Mouse (Mus musculus) CH12.LX (cell line): ENCODE results near the gene Pusl1. TPM values are rescaled to one million over a fixed set of nuclear protein-coding genes. Genes with fewer than 3 reads are reported as not detected.

Source experiments
- DNase-seq: peaks from one replicate; pipeline ENCODE4 v3.0.0-alpha.2; 2013; ENCODE audit errors: extremely low read depth
- H3K27ac ChIP-seq: 2 replicates; pipeline ENCODE4 v1.5.1; 2012; ENCODE audit warnings: low read depth, mild to moderate bottlenecking, control low read depth, moderate library complexity; ENCODE audit not compliant: insufficient read depth
- H3K27me3 ChIP-seq: replicated peaks from 2 replicates; pipeline ENCODE3; 2012; ENCODE audit warnings: inconsistent platforms
- H3K36me3 ChIP-seq, 2 experiments: replicated peaks in 1 of 2; 2 replicates each; pipeline versions ENCODE3 to v1.6.1; 2012; ENCODE audit warnings: inconsistent platforms in 1 of 2, low read length in 1 of 2, mild to moderate bottlenecking in 1 of 2, mixed read lengths in 1 of 2, moderate library complexity in 1 of 2; ENCODE audit not compliant: control insufficient read depth in 1 of 2, insufficient read depth in 1 of 2
- H3K4me1 ChIP-seq, 2 experiments: 2 replicates each; pipeline ENCODE4 v1.6.1; 2012; ENCODE audit warnings: inconsistent platforms in 1 of 2, moderate library complexity in 1 of 2; ENCODE audit not compliant: insufficient read depth in 2 of 2, control insufficient read depth in 1 of 2
- H3K4me2 ChIP-seq: 2 replicates; pipeline ENCODE4 v1.6.1; 2012; ENCODE audit warnings: low read depth, mild to moderate bottlenecking, control low read depth; ENCODE audit not compliant: poor library complexity, insufficient read depth, severe bottlenecking
- H3K4me3 ChIP-seq, 3 experiments: fragments of 150-350 bp in 1 of 3; sonication (generic) in 1 of 3; replicated peaks in 1 of 3; 2 replicates each; pipeline versions ENCODE3 to v1.5.1; 2011 to 2012; ENCODE audit warnings: low read depth in 2 of 3, low read length in 2 of 3, mild to moderate bottlenecking in 2 of 3, moderate library complexity in 2 of 3, control low read depth in 1 of 3, improper control_type of control experiment in 1 of 3, inconsistent platforms in 1 of 3, mixed read lengths in 1 of 3; ENCODE audit not compliant: poor library complexity in 1 of 3
- H3K79me2 ChIP-seq: replicated peaks from 2 replicates; pipeline ENCODE4 v1.6.1; 2012; ENCODE audit warnings: mild to moderate bottlenecking, moderate library complexity; ENCODE audit not compliant: control insufficient read depth, poor library complexity, insufficient read depth, severe bottlenecking; ENCODE audit errors: extremely low read depth
- H3K9ac ChIP-seq: 2 replicates; pipeline ENCODE4 v1.6.1; 2012; ENCODE audit warnings: low read depth, mild to moderate bottlenecking, control low read depth, moderate library complexity; ENCODE audit not compliant: insufficient read depth
- H3K9me3 ChIP-seq: replicated peaks from 2 replicates; pipeline ENCODE3; 2012; ENCODE audit warnings: low read length, inconsistent platforms, mixed read lengths
- BHLHE40 ChIP-seq: IDR thresholded peaks from 2 replicates; pipeline ENCODE4 v1.6.1; 2011; ENCODE audit warnings: mild to moderate bottlenecking, low read depth, low read length, improper control_type of control experiment
- CHD1 ChIP-seq: IDR thresholded peaks from 2 replicates; pipeline ENCODE4 v1.6.1; 2012; ENCODE audit warnings: low read depth, low read length, improper control_type of control experiment, inconsistent platforms
- CTCF ChIP-seq, 2 experiments: IDR thresholded peaks in 1 of 2; conservative IDR thresholded peaks in 1 of 2; 2 replicates each; pipeline ENCODE4 v1.5.1; 2011 to 2012; ENCODE audit warnings: low read depth in 2 of 2, low read length in 2 of 2, improper control_type of control experiment in 1 of 2, inconsistent platforms in 1 of 2, mild to moderate bottlenecking in 1 of 2, moderate library complexity in 1 of 2
- E2F4 ChIP-seq: IDR thresholded peaks from 2 replicates; pipeline ENCODE4 v1.6.1; 2011; ENCODE audit warnings: low read depth, low read length, improper control_type of control experiment; ENCODE audit not compliant: insufficient replicate concordance
- EP300 ChIP-seq: IDR thresholded peaks from 2 replicates; pipeline ENCODE4 v1.6.1; 2011; ENCODE audit warnings: low read length, improper control_type of control experiment
- ETS1 ChIP-seq: conservative IDR thresholded peaks from 2 replicates; pipeline ENCODE4 v1.6.1; 2012; ENCODE audit warnings: low read depth, mild to moderate bottlenecking, inconsistent platforms, low read length, improper control_type of control experiment, moderate library complexity
- GABPA ChIP-seq: IDR thresholded peaks from 2 replicates; pipeline ENCODE4 v1.6.1; 2012; ENCODE audit warnings: low read depth, low read length, improper control_type of control experiment, inconsistent platforms; ENCODE audit not compliant: insufficient replicate concordance
- IRF4 ChIP-seq: IDR thresholded peaks from 2 replicates; pipeline ENCODE4 v1.6.1; 2014; ENCODE audit warnings: low read depth, mild to moderate bottlenecking, inconsistent platforms, low read length, improper control_type of control experiment
- KAT2A ChIP-seq: IDR thresholded peaks from 2 replicates; pipeline ENCODE4 v1.6.1; 2012; ENCODE audit warnings: low read length, improper control_type of control experiment, inconsistent platforms; ENCODE audit not compliant: insufficient replicate concordance
- MAFK ChIP-seq: IDR thresholded peaks from 2 replicates; pipeline ENCODE4 v1.6.1; 2011; ENCODE audit warnings: low read length, improper control_type of control experiment; ENCODE audit not compliant: insufficient replicate concordance
- MAX ChIP-seq: IDR thresholded peaks from 2 replicates; pipeline ENCODE4 v1.6.1; 2011; ENCODE audit warnings: low read length, improper control_type of control experiment
- MAZ ChIP-seq: IDR thresholded peaks from 2 replicates; pipeline ENCODE4 v1.6.1; 2012; ENCODE audit warnings: low read depth, mild to moderate bottlenecking, inconsistent platforms, low read length, improper control_type of control experiment, moderate library complexity
- MXI1 ChIP-seq: IDR thresholded peaks from 2 replicates; pipeline ENCODE4 v1.6.1; 2011; ENCODE audit warnings: mild to moderate bottlenecking, low read depth, low read length, improper control_type of control experiment
- POLR2A ChIP-seq: IDR thresholded peaks from 2 replicates; pipeline ENCODE4 v1.6.1; 2011; ENCODE audit warnings: low read depth, mild to moderate bottlenecking, improper control_type of control experiment, low read length
- RCOR1 ChIP-seq: conservative IDR thresholded peaks from 2 replicates; pipeline ENCODE4 v1.6.1; 2012; ENCODE audit warnings: low read depth, mild to moderate bottlenecking, inconsistent platforms, low read length, improper control_type of control experiment
- SIN3A ChIP-seq: IDR thresholded peaks from 2 replicates; pipeline ENCODE4 v1.6.1; 2012; ENCODE audit warnings: low read length, improper control_type of control experiment, inconsistent platforms
- TBP ChIP-seq: conservative IDR thresholded peaks from 2 replicates; pipeline ENCODE4 v1.6.1; 2011; ENCODE audit warnings: low read depth, low read length, improper control_type of control experiment
- TCF12 ChIP-seq: IDR thresholded peaks from 2 replicates; pipeline ENCODE4 v1.6.1; 2014; ENCODE audit warnings: low read depth, mild to moderate bottlenecking, inconsistent platforms, low read length, improper control_type of control experiment
- USF2 ChIP-seq: conservative IDR thresholded peaks from 2 replicates; pipeline ENCODE4 v1.6.1; 2011; ENCODE audit warnings: low read depth, low read length, improper control_type of control experiment
- ZC3H11A ChIP-seq: IDR thresholded peaks from 2 replicates; pipeline ENCODE4 v1.6.1; 2012; ENCODE audit warnings: low read depth, mild to moderate bottlenecking, inconsistent platforms, low read length, improper control_type of control experiment
- ZNF384 ChIP-seq: IDR thresholded peaks from 2 replicates; pipeline ENCODE4 v1.6.1; 2012; ENCODE audit warnings: low read depth, low read length, improper control_type of control experiment, inconsistent platforms
- dilution Hi-C: fragments of 300-500 bp; cut with MboI; formaldehyde crosslinking; loops from 2 replicates; pipeline ENCODE4 v1.14.3; 2020; ENCODE audit warnings: low sequenced_read_pairs; ENCODE audit not compliant: extremely low pct_unique_long_range_greater_than_20kb, extremely low pct_ligation_motif_present
- in situ Hi-C: fragments of 300-500 bp; cut with MboI; formaldehyde crosslinking; loops from 3 replicates; pipeline ENCODE4 v1.14.3; 2019; ENCODE audit warnings: low sequenced_read_pairs, low pct_ligation_motif_present, low pct_unique_long_range_greater_than_20kb, mixed read lengths
- polyA plus RNA-seq: library from polyadenylated mRNA; unstranded; fragments of >175 nt; gene quantifications from 2 replicates; pipeline ENCODE4 v1.2.1, GENCODE M21; 2012; ENCODE audit warnings: low read depth; ENCODE audit not compliant: insufficient read length
- total RNA-seq, 2 experiments: library from RNA; depleted of rRNA; stranded (reverse); fragments of 300-350 nt in 1 of 2; fragments of >200 nt in 1 of 2; gene quantifications; 2 replicates each; pipeline ENCODE4 v1.2.3; 2012 to 2014

The Pusl1 gene
- total and polyA plus RNA-seq, 3 experiments = 32.1 to 45.7 (median 37.5) TPM

GRCm38 (mm10) chr4:155908281-155908680, 16.7 kb upstream of the Pusl1 start:
- peaks cover 15 to 46% of the 10 kb centered on the region in 2 experiments for H3K36me3 ChIP-seq
- H3K4me2 ChIP-seq = no peak overlapping the region
- TF ChIP-seq USF2 (no peak), CHD1 (no peak), KAT2A (no peak), MAZ (no peak), E2F4 (no peak), MXI1 (no peak), RCOR1 (no peak), POLR2A (no peak), MAX (no peak), SIN3A (no peak), TCF12 (no peak), BHLHE40 (no peak), GABPA (no peak), EP300 (no peak), IRF4 (no peak), ETS1 (no peak), TBP (no peak), ZNF384 (no peak), MAFK (no peak), CTCF (conservative IDR thresholded peaks at IDR 0.05 in 1 of 2, IDR thresholded peaks at IDR 0.05 in 1 of 2; ENCODE audit: low read depth in 2 of 2, low read length in 2 of 2) (no peak)
- DNase-seq = no peak
- in situ Hi-C loops = no loop called here
- H3K27me3 ChIP-seq = no peaks in the 10 kb centered on the region
- 0 out of 4 replicates have a peak, but pooled peaks cover 0 to 2% of the 10 kb centered on the region in 2 experiments for H3K4me1 ChIP-seq
- H3K9ac ChIP-seq = no peak overlapping the region
- dilution Hi-C loops = no loop called here
- H3K79me2 ChIP-seq = no peaks in the 10 kb centered on the region
- no peaks in the 10 kb centered on the region for H3K9me3 ChIP-seq
- H3K27ac ChIP-seq = no peak overlapping the region
- H3K4me3 ChIP-seq = no peak overlapping the region

GRCm38 (mm10) chr4:155907003-155907402, 15.4 kb upstream of the Pusl1 start:
- in situ Hi-C loops = no loop called here
- H3K27me3 ChIP-seq = no peaks in the 10 kb centered on the region

More at GRCm38 (mm10) chr4:155907003-155907402, 15.4 kb upstream of the Pusl1 start:
- DNase-seq = no peak
- no peaks in the 10 kb centered on the region for H3K9me3 ChIP-seq
- peaks cover 26 to 58% of the 10 kb centered on the region in 2 experiments for H3K36me3 ChIP-seq
- H3K4me2 ChIP-seq = no peak overlapping the region
- no peaks in the 10 kb centered on the region for H3K79me2 ChIP-seq
- TF ChIP-seq POLR2A (no peak), ZNF384 (no peak), USF2 (no peak), SIN3A (no peak), ZC3H11A (no peak)
- dilution Hi-C loops = no loop called here
- no peak overlapping the region for H3K4me3 ChIP-seq
- H3K4me1 ChIP-seq = 0 out of 4 replicates have a peak, but pooled peaks cover 0 to 2% of the 10 kb centered on the region in 2 experiments
- no peak overlapping the region for H3K27ac ChIP-seq
- H3K9ac ChIP-seq = no peak overlapping the region
